Comparison of ENCODE assay signal across 8 mouse cellular contexts in the genomic region with DNA sequence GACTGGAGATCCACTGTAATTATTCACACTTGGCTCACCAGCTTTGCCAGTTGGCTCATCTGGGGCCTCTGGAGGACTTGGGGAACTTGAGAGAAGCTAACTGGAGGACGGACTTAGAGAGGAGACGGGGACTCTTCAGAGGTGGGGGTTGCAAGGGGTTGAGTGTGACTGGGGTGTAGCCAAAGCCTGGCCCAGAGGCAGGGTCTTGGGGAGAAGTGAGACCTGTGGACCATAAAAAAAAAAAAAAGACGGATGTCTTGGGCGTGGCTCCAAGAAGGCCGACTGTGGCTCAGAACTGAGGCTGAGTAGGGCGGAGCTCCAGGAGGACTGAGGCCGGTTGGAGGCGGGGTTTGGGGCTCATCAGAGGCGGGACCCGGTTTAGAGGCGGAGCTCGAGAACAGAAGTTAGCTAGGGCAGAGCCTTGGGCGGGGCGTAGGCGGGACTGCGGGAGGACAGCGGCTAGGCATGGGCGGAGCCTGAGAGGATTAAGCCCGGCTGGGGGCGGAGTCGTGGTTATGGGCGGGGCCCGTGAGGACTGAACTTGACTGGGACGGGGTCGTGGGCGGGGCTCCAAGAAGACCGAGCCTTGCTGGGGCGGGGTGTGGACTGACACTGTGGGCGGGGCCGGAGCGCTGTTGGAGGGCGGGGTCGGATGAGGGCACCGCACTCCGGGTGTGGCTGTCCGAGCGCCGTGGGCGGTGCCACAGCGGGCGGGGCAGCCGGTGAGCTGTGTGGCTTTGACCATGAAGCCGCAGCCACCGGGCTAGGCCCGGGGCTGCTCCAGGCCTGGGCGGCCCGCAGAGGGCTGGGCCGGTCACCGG. TPM values are rescaled to one million over a fixed set of nuclear protein-coding genes. Genes with fewer than 3 reads are reported as not detected.
DNase-seq lines count a peak whose midpoint lies in the region; ATAC-seq and TF ChIP-seq lines count a peak whose summit lies in the region.

A gene (plus strand): TSS at position 638 of the 821 bp plus-strand sequence.

- WGBS in bone marrow, adult 2 months, result under 1% methylated on average over 49 of the region's 49 CpGs
- WGBS in embryonic facial prominence, embryonic 15.5 days, result 2% methylated on average over 49 of the region's 49 CpGs
- 3% methylated on average over 35 of the region's 49 CpGs for WGBS in limb, embryonic 14.5 days
- WGBS in midbrain, postnatal 0 days, result 3% methylated on average over 43 of the region's 49 CpGs

- H3K4me3 ChIP-seq in bone marrow, adult 2 months (replicated peaks; ENCODE audit: control insufficient read depth, low read depth, low read length), result peak within 1 kb of the TSS; percentile 68
- peak within 1 kb of the TSS; percentile 63 for H3K4me3 ChIP-seq in embryonic facial prominence, embryonic 15.5 days (replicated peaks)
- H3K4me3 ChIP-seq in limb, embryonic 14.5 days (replicated peaks; ENCODE audit: low read length), result peak within 1 kb of the TSS; percentile 52
- peak within 1 kb of the TSS; percentile 59 for H3K4me3 ChIP-seq in midbrain, postnatal 0 days (ENCODE audit: low read depth, low read length)

- peaks cover 18% of the 10 kb centered on the region for H3K27me3 ChIP-seq in embryonic facial prominence, embryonic 15.5 days
- H3K27me3 ChIP-seq in limb, embryonic 14.5 days (ENCODE audit: control insufficient read depth, insufficient read depth, low read length), result peaks cover 26% of the 10 kb centered on the region; the same call in 1 of the 2 replicates
- no peaks in the 10 kb centered on the region for H3K27me3 ChIP-seq in midbrain, postnatal 0 days (ENCODE audit: insufficient read depth, low read length)

- H3K9me3 ChIP-seq in embryonic facial prominence, embryonic 15.5 days (replicated peaks), result no peaks in the 10 kb centered on the region
- H3K9me3 ChIP-seq in limb, embryonic 14.5 days (ENCODE audit: control insufficient read depth, low read length), result no peaks in the 10 kb centered on the region
- H3K9me3 ChIP-seq in midbrain, postnatal 0 days (ENCODE audit: low read length), result no peaks in the 10 kb centered on the region

- 0 out of 2 replicates have a peak, but pooled peaks have one; percentile 15 for TF ChIP-seq POLR2A in bone marrow, adult 2 months (IDR thresholded peaks at IDR 0.05; ENCODE audit: borderline replicate concordance, control insufficient read depth, low read depth, low read length)
- TF ChIP-seq POLR2A in limb, embryonic 14.5 days (IDR thresholded peaks at IDR 0.05; ENCODE audit: borderline replicate concordance, extremely low read depth, insufficient read depth, insufficient read length), result no peak

- H3K4me2 ChIP-seq in embryonic facial prominence, embryonic 15.5 days (replicated peaks), result peak within 1 kb of the TSS; percentile 99
- peak within 1 kb of the TSS; percentile 98 for H3K4me2 ChIP-seq in limb, embryonic 14.5 days (replicated peaks; ENCODE audit: low read depth, low read length, severe bottlenecking)
- H3K4me2 ChIP-seq in midbrain, postnatal 0 days (ENCODE audit: low read depth, low read length, poor library complexity, severe bottlenecking), result peak within 1 kb of the TSS; percentile 98

- no peaks in the 10 kb centered on the region for H3K36me3 ChIP-seq in embryonic facial prominence, embryonic 15.5 days
- no peaks in the 10 kb centered on the region for H3K36me3 ChIP-seq in limb, embryonic 14.5 days (ENCODE audit: control insufficient read depth, insufficient read depth, low read length)
- H3K36me3 ChIP-seq in midbrain, postnatal 0 days (ENCODE audit: insufficient read depth, low read length), result no peaks in the 10 kb centered on the region

- DNase-seq in 416B (ENCODE audit: low read depth), result peak; percentile 100
- peak; percentile 97 for DNase-seq in heart, adult 8-10 months (ENCODE audit: low spot score)
- DNase-seq in kidney, adult 9 months, result peak; percentile 99
- DNase-seq in limb, embryonic 14.5 days (ENCODE audit: low spot score), result peak; percentile 89
- DNase-seq in midbrain, postnatal 0 days (ENCODE audit: low spot score), result peak; percentile 94
- DNase-seq in spleen, postnatal 14 days (ENCODE audit: low spot score in 2 of 2), result peak; percentile 66 to 79

- no peak for TF ChIP-seq CTCF in bone marrow, adult 2 months (IDR thresholded peaks at IDR 0.05; ENCODE audit: control insufficient read depth, insufficient read depth, low read length)
- no peak for TF ChIP-seq CTCF in midbrain, postnatal 0 days (IDR thresholded peaks at IDR 0.05)

- ATAC-seq in embryonic facial prominence, embryonic 15.5 days (ENCODE audit: insufficient number of reproducible peaks, low FRiP score, low TSS enrichment, low read depth), result peak; percentile 86
- ATAC-seq in limb, embryonic 14.5 days (ENCODE audit: low FRiP score, low read depth), result peak; percentile 85
- peak; percentile 73 for ATAC-seq in midbrain, postnatal 0 days (ENCODE audit: low FRiP score)

- peak within 1 kb of the TSS; percentile 31; the same call in 1 of the 2 replicates for H3K9ac ChIP-seq in embryonic facial prominence, embryonic 15.5 days
- peak within 1 kb of the TSS; percentile 28 for H3K9ac ChIP-seq in limb, embryonic 14.5 days (ENCODE audit: low read depth, low read length, severe bottlenecking)
- H3K9ac ChIP-seq in midbrain, postnatal 0 days (replicated peaks; ENCODE audit: low read length, poor library complexity, severe bottlenecking), result peak within 1 kb of the TSS; percentile 66

- no peak within 1 kb of the TSS; the same call in 1 of the 2 replicates for H3K27ac ChIP-seq in bone marrow, adult 2 months (ENCODE audit: control insufficient read depth, insufficient read depth, low read depth, low read length, poor library complexity)
- H3K27ac ChIP-seq in embryonic facial prominence, embryonic 15.5 days (replicated peaks), result no peak within 1 kb of the TSS
- H3K27ac ChIP-seq in limb, embryonic 14.5 days (replicated peaks; ENCODE audit: low read depth, low read length), result no peak within 1 kb of the TSS
- H3K27ac ChIP-seq in midbrain, postnatal 0 days (ENCODE audit: low read depth, low read length), result peak within 1 kb of the TSS; percentile 19; the same call in 1 of the 2 replicates

- no peaks in the 10 kb centered on the region for H3K4me1 ChIP-seq in bone marrow, adult 2 months (ENCODE audit: control insufficient read depth, insufficient read depth, low read length)
- peaks cover 20% of the 10 kb centered on the region for H3K4me1 ChIP-seq in embryonic facial prominence, embryonic 15.5 days
- H3K4me1 ChIP-seq in limb, embryonic 14.5 days (ENCODE audit: control insufficient read depth, insufficient read depth, low read length), result peaks cover 11% of the 10 kb centered on the region; the same call in 1 of the 2 replicates
- peaks cover 4% of the 10 kb centered on the region; the same call in 1 of the 2 replicates for H3K4me1 ChIP-seq in midbrain, postnatal 0 days (ENCODE audit: insufficient read depth, low read length)

RNA-seq across cellular contexts. Expression of the gene that starts here (rescaled TPM):
- polyA plus RNA-seq in bone marrow, adult 2 months (2011; ENCODE audit: insufficient read depth, insufficient read length, low replicate concordance, missing spikeins), result 11.8 and 12.0 TPM in 2 replicates
- 9.2 and 11.3 TPM in 2 replicates for polyA plus RNA-seq in embryonic facial prominence, embryonic 15.5 days (2015; fragmentation: Nextera tagmentation; extraction: Ambion mirVana)
- 10 to 100 TPM; 14.0 to 24.3 (median 18.1) TPM for total RNA-seq in heart, adult 8-10 months (2022)
- polyA plus RNA-seq in limb, embryonic 14.5 days (2012; rRNA removed), result 2.0 and 2.6 TPM in 2 replicates
- polyA plus RNA-seq in limb, embryonic 14.5 days (2014; fragmentation: Nextera tagmentation; extraction: Ambion mirVana), result 4.4 TPM in 2 replicates
- total RNA-seq in midbrain, postnatal 0 days (2014; rRNA removed), result 43.4 and 58.1 TPM in 2 replicates
- 100 and 115 TPM in 2 replicates for polyA plus RNA-seq in midbrain, postnatal 0 days (2015; fragmentation: Nextera tagmentation; extraction: Ambion mirVana)
